Mouse (Mus musculus) fibroblast of lung, adult 2 months (primary cell): ENCODE measurements at regions not wholly inside any gene's neighbourhood (a gene's known extent, or its start where the extent isn't known, plus 50 kb on each side); places are given as distances from the start of the nearest gene placed in this dataset.

Experiments
- DNase-seq: peaks from one replicate; pipeline ENCODE4 v3.0.0-alpha.2; 2011; ENCODE audit warnings: low read depth

DNA sequence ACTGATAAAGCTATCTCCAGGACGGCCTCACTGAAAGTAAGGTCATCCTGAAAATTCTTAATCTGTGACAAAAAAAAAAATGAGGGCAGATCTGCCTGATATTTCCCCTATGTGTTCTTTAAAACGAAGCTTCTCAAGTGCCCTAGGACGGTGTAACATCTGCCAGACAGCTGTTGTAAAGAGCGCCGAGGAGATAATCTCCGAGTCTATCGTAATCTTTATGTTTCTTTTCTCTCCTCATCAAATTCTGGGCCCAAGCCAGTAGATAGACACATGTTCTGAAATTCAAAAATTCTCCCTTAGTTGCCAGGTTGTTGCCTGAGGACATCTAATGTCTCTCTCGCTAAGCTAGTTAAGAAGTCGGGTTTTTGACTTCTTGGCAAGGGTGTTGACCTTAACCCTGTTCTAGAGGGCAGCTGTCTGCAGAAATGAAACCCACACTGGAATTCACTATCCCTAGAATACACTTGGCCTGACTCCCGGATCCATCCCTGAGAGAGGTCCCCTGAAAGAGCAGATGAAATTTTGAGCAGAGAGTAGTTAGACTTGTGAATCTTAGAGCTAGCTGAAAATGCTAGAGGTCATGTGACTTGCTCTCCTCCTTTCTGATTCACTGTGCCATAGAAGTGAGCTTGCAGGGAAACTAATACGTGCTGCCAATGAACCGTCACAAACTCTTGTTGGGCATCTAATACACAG lies 104.1 kb upstream of the Hes1 start:
- no peak for DNase-seq

DNA sequence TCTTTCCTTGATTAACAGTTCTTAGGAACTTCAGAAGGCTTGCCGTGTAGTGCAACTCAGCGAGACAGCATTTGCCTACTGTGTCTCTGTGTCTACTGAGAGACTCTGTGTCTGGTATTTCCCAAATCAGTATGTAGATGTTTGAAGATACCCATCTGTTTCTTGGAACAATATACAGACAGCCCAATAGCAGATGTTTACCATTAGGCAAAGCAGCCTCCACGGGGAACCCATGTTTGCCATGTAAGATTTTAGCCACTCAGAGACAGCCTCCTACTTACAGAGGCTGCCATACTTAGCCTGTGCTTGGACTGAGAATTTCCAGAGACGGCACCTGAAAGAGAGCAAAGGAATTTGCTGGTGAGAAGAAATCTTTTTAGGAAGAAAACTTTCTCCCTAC lies 100.9 kb upstream of the Hes1 start:
- DNase-seq: no peak

DNA sequence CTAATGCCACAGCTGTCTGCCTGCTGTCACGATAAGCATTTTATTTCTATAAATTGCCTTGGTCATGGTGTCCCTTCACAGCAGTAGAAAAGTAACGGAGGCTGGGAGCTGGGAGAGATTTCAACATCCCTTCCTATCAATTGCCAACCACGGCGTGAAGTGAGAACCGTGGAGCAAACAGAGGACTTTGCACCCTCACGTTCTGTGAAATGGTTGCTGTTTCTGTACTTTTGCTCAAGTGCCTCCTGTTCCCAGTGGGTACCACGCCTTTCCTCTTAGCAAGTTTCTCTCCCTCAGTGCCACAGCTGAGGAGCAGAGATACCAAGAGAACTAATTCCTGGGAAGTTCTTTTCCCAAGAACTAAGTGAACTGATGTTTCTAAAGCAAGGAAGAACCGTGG lies 99.6 kb upstream of the Hes1 start:
- DNase-seq: no peak

DNA sequence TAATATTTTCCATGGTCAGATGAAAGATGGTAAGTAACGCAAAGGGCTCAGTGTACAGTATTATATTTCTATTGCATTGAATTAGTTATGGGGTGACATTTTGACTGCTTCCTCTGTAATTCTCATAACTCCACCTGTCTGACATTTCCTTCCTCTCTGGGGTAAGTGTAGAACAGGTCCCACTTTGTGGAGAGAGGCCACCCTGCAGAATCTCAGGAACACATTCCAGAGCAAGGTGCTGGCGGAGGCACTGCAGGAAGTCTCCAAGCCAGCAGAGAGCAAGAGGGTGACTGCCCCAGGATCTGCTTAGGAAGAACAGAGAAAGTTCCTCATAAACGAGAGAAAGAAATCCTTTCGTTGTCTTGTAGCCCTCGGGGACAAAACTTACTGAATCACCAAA lies 95.4 kb upstream of the Hes1 start:
- no peak for DNase-seq

DNA sequence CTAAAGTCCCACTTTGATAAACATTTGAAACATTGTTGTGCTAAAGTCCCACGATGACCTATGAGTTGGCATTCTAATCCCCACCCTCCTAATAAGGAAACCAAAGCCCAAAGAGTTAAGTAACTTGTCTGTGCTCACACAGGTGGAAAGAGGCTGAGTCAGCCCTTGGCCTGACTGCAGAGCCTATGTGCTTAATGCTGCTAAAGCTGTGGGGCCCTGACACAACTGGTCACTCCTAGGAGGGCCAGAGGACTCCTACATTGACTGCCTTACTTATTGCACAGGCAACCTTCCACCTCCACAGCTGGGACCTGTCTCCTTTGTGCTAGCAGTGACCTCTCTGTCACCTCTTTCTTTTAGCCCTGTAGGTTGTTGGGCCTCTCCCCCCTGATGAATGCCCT lies 91.4 kb upstream of the Hes1 start:
- DNase-seq: no peak

DNA sequence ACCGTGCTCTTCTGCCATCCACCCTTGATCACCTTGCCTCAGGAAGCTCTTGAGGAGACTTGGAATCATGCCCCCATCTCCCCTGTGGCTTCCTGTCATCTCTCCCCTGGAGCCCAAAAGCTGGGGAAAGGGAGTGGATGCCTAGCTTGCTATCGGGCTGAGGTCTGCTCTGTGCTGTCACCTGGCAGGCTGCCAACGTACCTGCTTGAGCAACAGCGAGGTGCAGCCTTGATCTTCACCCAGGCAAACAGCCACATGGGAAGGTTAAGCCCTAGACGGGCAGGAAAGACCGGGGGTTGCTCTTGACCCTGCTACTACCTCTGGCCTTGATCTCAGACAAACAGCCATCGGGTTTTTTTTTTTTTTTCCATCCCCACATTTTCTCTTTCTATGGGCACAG lies 90.9 kb upstream of the Hes1 start:
- no peak for DNase-seq

DNA sequence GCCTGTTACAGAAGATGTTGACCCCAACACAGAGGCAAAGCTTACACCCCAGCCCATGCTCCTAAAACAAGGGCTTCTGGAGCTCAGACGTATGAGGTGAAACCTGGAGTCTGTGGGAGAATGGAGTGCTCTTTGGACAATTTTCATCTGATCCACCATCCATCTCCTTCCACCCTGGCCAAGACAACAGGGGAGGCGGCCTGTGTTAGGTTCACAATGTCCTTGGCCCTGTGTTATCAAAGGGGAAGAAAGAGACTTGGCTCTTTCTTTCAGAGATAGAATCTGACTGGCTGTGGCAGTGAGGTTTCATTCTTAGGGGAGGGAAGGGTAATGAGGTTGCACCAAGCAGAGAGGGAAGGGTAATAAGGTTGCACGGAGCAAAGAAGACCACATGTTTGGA lies 88.4 kb upstream of the Hes1 start:
- DNase-seq: no peak

DNA sequence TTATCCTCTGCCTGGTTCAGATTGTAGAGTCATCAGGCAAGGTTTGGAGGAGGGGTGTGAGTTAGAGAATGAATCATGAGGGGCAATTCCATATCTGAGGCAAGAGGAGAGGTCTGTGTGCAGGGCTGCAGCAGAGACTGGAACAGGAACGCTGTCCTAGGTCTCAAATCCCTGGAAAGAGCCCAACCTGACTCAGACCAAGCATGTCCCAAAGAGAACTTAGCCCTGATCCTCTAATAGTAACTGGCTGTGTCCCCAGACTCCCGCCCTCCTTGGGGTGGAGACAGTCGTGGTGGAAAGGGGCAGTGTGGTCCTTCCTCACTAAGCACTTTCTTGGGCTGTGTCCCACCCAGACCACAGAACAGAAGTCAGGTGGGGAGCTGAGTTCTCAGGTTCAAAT lies 87.2 kb upstream of the Hes1 start:
- peak; percentile 57 for DNase-seq

DNA sequence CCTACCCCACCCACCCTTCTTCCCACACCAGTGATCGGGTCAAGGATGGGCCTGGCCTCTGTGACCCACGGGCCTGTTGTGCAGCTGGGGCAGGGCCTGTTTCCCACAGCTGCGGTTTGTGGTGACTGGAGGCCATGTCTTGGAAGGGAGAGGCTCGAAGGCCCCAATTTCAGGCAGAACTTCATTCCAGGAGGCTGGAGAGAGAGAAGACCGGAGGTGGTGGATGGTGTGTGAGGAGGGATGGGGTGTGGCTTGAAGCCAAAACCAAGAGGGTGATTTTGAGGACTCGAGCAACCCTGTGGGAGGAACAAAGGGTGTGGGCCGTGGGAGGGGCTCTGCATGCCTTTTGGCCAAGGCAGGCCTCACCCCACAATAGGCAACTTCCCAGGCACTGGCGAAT lies 86.5 kb upstream of the Hes1 start:
- peak; percentile 46 for DNase-seq

DNA sequence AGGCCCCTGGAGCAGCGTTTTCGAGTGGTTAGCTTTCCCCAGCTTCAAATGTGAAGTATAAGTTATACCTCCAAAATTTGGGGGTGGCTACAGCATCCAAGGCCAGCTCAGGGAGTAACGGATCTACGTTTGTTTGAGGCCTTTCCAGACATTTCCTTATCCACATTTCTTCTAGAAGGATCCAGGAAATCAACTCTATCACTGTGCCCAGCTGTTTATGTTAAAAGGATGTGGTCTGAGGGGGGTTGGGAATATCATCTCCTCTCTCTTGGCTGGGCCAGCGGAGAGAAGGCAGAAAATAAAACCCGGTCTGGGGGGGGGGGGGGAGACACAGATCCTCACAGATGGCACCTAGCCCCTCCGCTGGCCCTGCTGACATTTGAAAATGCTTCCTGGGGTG lies 85.1 kb upstream of the Hes1 start:
- DNase-seq: no peak

DNA sequence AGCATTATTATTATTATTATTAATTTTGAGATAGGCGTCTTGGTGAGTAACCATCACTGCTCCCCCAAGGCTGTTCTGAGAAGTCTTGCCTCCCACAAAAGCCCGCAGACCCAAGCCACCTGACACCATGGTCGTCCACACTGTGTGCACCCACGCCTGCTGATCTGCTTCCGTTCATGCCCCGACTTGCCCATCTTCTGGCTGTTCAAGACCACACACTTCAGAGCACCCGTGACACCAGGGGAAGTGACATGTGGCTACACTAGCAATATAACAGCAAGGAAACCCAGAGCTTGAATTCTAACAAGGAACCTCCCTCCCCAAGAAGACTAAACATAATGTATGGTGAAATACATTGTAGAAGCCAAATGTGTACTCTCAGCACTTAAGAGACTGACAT lies 82.6 kb upstream of the Hes1 start:
- no peak for DNase-seq

DNA sequence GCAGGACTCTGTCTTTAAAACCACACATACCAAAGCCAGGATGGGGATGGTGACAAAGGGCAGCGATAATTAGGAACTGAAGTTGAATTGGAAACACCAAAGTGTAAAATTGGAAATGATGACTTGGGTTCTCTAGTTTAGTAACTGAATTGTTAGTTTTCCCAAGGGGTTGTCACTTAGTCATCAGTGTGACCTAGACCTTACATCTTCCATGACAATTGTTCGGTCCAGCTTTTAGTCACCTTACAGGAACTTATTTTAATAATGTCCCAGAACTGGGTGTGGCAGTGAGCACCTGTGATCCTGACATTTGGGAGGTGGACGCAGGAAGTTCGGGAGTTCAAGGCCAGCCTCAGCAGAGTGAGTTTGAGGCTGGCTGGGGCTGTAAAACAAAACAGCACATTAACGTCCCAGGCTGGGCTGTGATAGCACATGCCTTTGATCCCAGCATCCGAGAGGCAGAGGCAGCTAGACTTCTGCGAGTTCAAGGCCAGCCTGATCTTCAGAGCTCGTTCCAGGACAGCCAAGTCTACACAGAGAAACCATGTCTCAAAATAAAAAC lies 81.9 kb upstream of the Hes1 start:
- DNase-seq: no peak

DNA sequence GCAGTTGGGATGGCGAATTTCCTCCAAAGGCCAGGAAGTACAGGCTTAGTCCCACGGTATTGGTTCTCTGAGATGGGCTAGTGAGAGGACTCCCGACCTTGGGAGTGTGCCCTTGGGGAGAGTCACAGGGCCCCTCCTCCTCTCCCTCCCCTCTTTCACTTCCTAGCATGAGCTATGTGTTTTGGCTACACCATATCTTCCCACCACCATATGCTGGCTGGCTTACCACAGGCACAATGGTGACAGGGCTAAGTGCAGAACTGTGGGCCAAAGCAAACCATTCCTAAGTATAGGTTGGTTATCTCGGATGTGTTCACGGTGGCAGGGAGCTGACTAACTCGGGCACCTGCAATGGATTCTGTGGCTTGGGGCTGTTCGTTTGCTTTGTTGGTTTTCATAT lies 81.0 kb upstream of the Hes1 start:
- DNase-seq: no peak

DNA sequence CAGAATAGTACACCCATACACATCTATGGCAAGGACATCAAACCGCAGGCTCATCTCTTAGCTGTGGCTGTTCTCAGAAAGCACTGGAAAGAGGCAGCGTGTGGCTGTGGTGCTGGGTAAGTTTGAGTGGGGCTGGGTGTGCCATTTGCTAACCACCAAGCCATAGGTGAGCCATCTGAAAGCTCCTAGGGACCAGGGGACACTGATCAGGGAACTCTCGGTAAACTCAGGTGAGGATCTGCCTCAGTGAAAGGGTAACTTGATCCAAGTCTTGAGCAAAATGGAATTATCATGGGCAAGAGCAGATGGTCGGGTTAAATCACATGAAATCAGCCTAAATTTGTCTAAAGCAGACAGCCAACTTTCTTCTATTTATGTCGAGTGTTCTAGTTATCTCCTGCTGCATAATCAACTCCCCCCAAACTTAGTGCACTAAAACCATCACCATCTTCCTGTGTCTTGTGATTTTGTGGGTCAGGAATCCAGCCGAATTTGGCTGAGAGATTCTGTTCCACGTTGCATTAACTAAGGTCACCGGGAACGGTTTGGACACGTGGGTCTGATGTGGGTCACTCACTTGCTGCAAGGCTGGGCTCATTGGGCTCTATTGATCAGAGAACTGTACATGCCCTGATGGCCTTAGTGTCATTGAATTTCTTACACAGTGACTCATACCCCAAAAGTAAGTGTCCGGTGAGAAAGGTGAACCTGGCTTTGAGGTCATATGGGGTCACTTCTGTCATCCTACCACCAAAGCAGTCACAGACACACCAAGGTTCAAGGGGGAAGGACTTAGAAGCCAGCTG lies 78.9 kb upstream of the Hes1 start:
- DNase-seq: no peak

DNA sequence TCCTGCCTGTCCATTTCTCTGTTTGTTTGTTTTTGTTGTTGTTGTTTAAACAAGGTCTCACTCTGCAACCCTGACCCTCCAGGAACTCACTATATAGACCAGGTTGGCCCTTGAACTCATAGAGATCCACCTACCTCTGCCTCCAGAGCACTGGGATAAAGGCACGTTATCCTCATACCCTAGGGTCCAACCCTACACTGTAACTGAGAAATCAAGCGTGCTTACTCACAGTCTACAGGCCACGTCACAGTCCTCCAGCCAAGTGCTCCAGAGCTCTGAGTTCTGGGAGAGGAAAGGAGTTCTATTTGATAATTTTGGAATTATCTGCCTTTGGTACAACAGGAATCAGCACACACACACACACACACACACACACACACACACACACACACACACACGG lies 76.6 kb upstream of the Hes1 start:
- DNase-seq: no peak

DNA sequence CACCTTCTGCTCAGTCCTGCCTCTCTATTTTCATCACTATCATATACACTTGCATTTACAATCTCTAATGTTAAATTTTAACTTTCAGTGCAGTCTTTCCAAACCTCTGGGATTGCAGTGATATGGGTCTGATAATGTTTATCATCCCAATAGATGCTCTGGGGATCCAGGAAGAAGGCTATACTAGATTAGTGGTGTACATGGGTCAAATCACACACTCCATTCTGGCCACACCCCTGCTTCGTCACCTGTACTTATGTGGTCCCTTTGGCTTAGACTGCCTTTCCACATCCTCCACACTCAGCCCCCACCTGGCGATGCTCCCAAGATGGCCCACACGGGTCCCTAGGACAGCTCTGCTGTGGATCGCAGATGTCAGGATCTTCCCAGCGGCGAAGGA lies 76.2 kb upstream of the Hes1 start:
- no peak for DNase-seq

DNA sequence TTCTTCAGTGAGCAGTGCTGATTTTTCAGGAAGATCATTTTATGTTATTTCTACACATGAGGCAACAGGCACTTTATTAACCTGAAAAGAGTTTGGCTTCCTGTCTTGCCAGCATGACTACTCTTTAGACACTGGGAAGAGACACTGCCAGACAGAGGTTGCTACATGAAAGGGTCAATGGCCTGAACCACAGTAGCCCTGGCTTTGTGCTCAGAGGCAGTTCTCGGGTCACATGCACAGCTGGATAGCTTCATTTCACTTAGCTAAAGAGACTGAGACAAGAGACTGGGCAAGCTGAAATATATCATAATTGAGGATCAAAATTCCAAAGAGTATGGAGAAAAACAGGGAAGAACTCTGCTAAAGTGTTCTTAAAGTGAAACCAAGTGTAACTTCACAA lies 74.9 kb upstream of the Hes1 start:
- DNase-seq: no peak

DNA sequence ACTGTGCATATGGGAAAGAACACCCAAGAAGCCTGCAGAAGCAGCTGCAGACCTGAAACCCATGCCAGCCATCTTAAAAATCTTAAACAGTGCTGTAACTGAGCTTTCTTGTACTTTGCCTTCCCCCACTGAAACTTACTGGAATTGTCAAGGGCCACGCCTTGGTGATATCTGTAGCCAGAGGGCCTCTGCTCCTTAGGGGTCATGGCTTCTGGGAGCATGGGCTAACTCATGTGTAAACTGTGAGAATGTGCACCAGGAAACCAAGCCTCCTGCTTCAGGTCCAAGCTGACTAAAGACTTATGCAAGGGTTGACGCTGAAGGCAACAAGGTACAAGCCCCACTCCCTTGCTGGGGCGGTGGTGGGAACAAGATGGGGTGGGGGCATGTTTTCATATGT lies 73.8 kb upstream of the Hes1 start:
- DNase-seq: no peak

DNA sequence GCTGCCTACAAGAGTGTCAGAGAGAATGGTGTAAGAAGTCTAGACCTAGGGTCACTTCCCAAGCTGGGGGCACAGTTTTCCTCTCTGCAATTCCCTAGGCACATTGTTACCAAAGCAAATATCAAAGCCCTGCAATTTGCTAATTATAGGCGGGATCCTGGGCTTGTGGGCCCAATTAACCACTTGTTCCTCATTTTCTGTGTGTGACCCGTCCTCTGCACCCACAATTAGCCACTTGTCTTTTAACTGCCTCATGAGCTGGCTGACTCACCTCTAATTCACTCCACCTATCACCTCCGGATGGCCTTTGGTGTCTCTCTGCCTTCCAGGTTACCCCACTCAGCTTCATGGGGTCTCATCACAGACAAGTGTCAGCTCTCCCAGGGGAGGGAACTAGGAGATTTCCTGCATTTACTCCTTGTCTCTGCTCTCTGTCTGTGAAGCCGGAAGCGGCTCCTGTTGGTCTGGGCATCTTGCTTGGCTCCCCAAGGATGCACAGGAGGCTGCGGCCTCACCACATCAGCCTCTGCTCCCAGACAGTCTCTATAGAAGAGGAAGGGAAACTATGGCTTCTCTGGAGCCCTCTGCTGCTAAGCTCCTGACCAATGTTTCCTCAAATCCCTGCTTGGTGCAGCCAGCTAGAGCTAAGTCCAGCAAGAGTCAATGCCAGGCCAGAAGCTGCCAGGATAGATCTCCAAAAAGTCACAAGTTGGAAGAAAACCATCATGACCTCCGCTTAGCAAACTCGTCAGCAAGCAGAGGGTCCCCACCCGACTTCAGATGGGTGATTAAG lies 73.2 kb upstream of the Hes1 start:
- no peak for DNase-seq

DNA sequence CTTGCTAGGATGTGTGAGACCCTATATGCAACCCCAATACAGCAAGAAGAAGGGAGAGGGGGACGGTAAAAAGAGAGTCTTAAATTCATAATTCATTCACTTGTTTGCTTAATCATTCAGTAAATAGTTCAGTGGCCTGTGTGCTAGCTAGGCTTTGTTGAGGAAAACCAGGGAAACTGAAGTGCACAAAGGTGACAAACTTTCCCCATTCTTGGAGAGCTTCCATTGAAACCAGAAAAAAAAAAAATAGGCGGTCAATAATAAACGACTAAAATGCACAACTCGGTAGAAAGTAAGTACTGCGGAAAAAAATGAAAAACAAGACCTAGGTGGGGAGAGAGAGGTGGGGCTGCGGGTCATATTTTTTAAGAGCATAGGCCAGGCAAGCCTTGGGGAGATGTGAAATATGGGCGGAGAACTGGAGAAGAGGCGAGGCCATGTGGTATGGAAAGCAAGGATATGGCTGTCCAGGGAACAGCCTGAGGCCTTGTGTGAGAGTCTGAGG lies 72.3 kb upstream of the Hes1 start:
- DNase-seq: no peak

DNA sequence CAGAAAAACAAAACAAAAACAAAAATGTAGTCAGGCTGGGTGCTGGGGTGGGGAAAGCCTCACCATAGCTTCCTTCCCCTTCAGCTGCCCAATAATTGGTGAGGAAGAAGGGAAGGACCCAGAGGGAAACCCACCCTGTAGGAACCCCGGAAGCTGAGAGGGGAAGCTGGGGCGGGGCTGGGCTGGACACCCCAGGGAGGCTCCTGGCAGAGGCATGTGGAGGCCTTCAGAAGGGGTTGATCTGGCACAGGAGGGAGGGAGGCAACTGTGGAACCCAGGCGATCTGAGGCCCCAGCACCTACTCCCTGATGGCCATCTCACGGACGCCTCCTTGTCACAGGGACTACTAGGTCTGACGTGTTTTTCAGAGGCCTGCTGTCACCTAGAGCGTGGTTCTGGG lies 71.1 kb upstream of the Hes1 start:
- DNase-seq: no peak

DNA sequence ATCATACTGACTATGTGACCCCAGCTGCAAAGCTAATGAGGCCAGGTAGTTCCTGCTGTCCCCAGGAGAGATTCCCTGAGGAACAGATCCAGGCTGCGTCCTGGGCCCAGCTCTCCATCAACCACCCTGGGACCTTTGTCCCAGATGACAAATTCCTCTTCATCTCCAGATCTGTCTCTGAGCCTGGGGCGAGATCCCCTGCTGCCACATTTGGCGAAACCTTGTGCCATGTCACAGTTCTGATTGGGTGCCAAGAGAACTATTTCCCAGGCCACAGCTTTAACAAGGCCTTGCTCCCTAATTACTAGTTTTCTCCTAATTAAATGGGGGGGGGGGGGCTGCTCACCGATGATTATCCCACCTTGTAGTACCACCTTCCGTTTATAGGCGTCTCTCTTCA lies 70.6 kb upstream of the Hes1 start:
- no peak for DNase-seq
